In the genomic region with DNA sequence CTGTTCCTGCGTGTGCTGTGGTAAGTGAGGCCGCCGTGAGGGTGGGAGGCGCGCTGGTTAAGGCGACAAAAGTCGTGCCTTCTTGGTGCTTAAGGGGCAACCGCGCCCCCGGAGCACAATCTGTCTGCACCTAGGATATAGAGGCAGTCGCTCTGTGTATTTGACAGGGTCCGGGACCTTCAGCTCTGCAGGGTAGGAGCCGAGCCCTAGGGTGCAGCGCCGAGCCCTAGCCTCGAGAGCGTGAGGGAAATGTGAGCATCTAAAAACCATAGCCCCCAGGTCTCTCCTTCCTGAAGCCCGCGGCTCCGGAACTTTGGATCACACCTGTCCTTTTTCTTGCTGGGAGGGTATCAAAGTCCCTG, we compare ENCODE assay signal across 8 mouse cellular contexts. TPM values are rescaled to one million over a fixed set of nuclear protein-coding genes. Genes with fewer than 3 reads are reported as not detected.
DNase-seq lines count a peak whose midpoint lies in the region; ATAC-seq and TF ChIP-seq lines count a peak whose summit lies in the region.

No protein-coding gene starts in this region.

- TF ChIP-seq POLR2A in testis, adult 2 months (IDR thresholded peaks at IDR 0.05; ENCODE audit: control insufficient read depth, low read depth, low read length): no peak

- no peak for DNase-seq in testis, postnatal 14 days (ENCODE audit: low spot score)
- DNase-seq in forebrain, embryonic 10.5 days (ENCODE audit: extremely low spot score, low spot score): no peak
- no peak for DNase-seq in liver, embryonic 13.5 days
- no peak for DNase-seq in layer of hippocampus, postnatal 36 days
- no peak for DNase-seq in left cerebral cortex, postnatal 4 days
- DNase-seq in thymus, postnatal 4 days: no peak

- no peaks in the 10 kb centered on the region for H3K36me3 ChIP-seq in testis, adult 2 months (ENCODE audit: control insufficient read depth, insufficient read depth, low read length)
- peaks cover 32% of the 10 kb centered on the region for H3K36me3 ChIP-seq in forebrain, embryonic 10.5 days (replicated peaks)
- H3K36me3 ChIP-seq in liver, embryonic 13.5 days: peaks cover 33% of the 10 kb centered on the region
- no peaks in the 10 kb centered on the region for H3K36me3 ChIP-seq in stomach, embryonic 14.5 days (ENCODE audit: control insufficient read depth, insufficient read depth, low read length)

- no peaks in the 10 kb centered on the region for H3K9me3 ChIP-seq in forebrain, embryonic 10.5 days
- no peaks in the 10 kb centered on the region for H3K9me3 ChIP-seq in liver, embryonic 13.5 days (replicated peaks)
- H3K9me3 ChIP-seq in stomach, embryonic 14.5 days (ENCODE audit: control insufficient read depth, low read depth, low read length): no peaks in the 10 kb centered on the region

- H3K27ac ChIP-seq in testis, adult 2 months (ENCODE audit: control insufficient read depth, insufficient read depth, low read depth, low read length): no peak overlapping the region; the same call in 1 of the 2 replicates
- H3K27ac ChIP-seq in forebrain, embryonic 10.5 days: peak overlapping the region; percentile 87
- peak overlapping the region; percentile 66 for H3K27ac ChIP-seq in liver, embryonic 13.5 days
- no peak overlapping the region for H3K27ac ChIP-seq in stomach, embryonic 14.5 days (ENCODE audit: low read length)

- no peaks in the 10 kb centered on the region for H3K27me3 ChIP-seq in testis, adult 2 months (ENCODE audit: control insufficient read depth, insufficient read depth, low read length)
- H3K27me3 ChIP-seq in forebrain, embryonic 10.5 days (ENCODE audit: poor library complexity, severe bottlenecking): peaks cover 13% of the 10 kb centered on the region; the same call in 1 of the 2 replicates
- 0 out of 2 replicates have a peak, but pooled peaks cover 5% of the 10 kb centered on the region for H3K27me3 ChIP-seq in liver, embryonic 13.5 days
- H3K27me3 ChIP-seq in stomach, embryonic 14.5 days (ENCODE audit: control insufficient read depth, insufficient read depth, low read length): no peaks in the 10 kb centered on the region

- peaks cover 16% of the 10 kb centered on the region for H3K4me1 ChIP-seq in testis, adult 2 months (ENCODE audit: control insufficient read depth, insufficient read depth, low read length)
- peaks cover 22% of the 10 kb centered on the region for H3K4me1 ChIP-seq in forebrain, embryonic 10.5 days
- peaks cover 41% of the 10 kb centered on the region for H3K4me1 ChIP-seq in liver, embryonic 13.5 days (replicated peaks)
- H3K4me1 ChIP-seq in stomach, embryonic 14.5 days (ENCODE audit: control insufficient read depth, insufficient read depth, low read length): no peaks in the 10 kb centered on the region

- TF ChIP-seq CTCF in testis, adult 2 months (IDR thresholded peaks at IDR 0.05; ENCODE audit: control insufficient read depth, insufficient read depth, insufficient replicate concordance, low read depth, low read length): no peak

- peak overlapping the region; percentile 86 for H3K4me2 ChIP-seq in liver, embryonic 13.5 days
- H3K4me2 ChIP-seq in stomach, embryonic 14.5 days (replicated peaks; ENCODE audit: low read depth, low read length): peak overlapping the region; percentile 90

- WGBS in forebrain, embryonic 10.5 days: under 1% methylated on average over 20 of the region's 20 CpGs
- under 1% methylated on average over 20 of the region's 20 CpGs for WGBS in liver, embryonic 13.5 days (ENCODE audit: insufficient replicate concordance)
- WGBS in stomach, embryonic 14.5 days: under 1% methylated on average over 20 of the region's 20 CpGs

- intact Hi-C loops in left cerebral cortex, postnatal 4 days (cut with DNase I): no loop called here

- ATAC-seq in liver, embryonic 13.5 days (ENCODE audit: low read depth): peak; percentile 67
- ATAC-seq in stomach, embryonic 14.5 days (ENCODE audit: insufficient number of reproducible peaks, insufficient read depth, low FRiP score, low read depth): peak; percentile 61; the same call in 1 of the 2 replicates

- H3K4me3 ChIP-seq in testis, adult 2 months (ENCODE audit: control insufficient read depth, low read depth, low read length): peak overlapping the region; percentile 85
- peak overlapping the region; percentile 77 for H3K4me3 ChIP-seq in forebrain, embryonic 10.5 days
- peak overlapping the region; percentile 86 for H3K4me3 ChIP-seq in liver, embryonic 13.5 days (replicated peaks)
- peak overlapping the region; percentile 79 for H3K4me3 ChIP-seq in stomach, embryonic 14.5 days (ENCODE audit: low read depth, low read length)

- H3K9ac ChIP-seq in liver, embryonic 13.5 days: peak overlapping the region; percentile 89
- peak overlapping the region; percentile 47 for H3K9ac ChIP-seq in stomach, embryonic 14.5 days (replicated peaks; ENCODE audit: low read depth, low read length)

RNA-seq across cellular contexts. Expression of a gene that starts 0.4 kb away (rescaled TPM):
- 1.4 and 1.7 TPM in 2 replicates for polyA plus RNA-seq in testis, adult 2 months (2012; rRNA removed)
- polyA plus RNA-seq in forebrain, embryonic 10.5 days (2016; fragmentation: Nextera tagmentation; extraction: Ambion mirVana): 14.2 and 14.3 TPM in 2 replicates
- polyA plus RNA-seq in liver, embryonic 13.5 days (2015; fragmentation: Nextera tagmentation; extraction: Ambion mirVana): 8.8 and 9.2 TPM in 2 replicates
- 9.0 TPM in 2 replicates for polyA plus RNA-seq in stomach, embryonic 14.5 days (2014; fragmentation: Nextera tagmentation; extraction: Ambion mirVana)
- 10 to 100 TPM; 25.9 to 26.4 TPM for total RNA-seq in layer of hippocampus, postnatal 36 days (2021)
- 10 to 100 TPM; 16.7 to 17.4 TPM for total RNA-seq in left cerebral cortex, postnatal 4 days (2021)

Comparison
In these comparisons a context has a peak if more than half of its experiments do, and no peak if none do; other contexts are left out.
1. H3K27ac ChIP-seq: peak in forebrain, embryonic 10.5 days (single experiment) and liver, embryonic 13.5 days (single experiment); none in testis, adult 2 months (single experiment) and stomach, embryonic 14.5 days (single experiment).
2. Peak in every context shown above with its lines, with median percentiles within 50 percentile points of each other: H3K4me3 ChIP-seq.